Mouse (Mus musculus) kidney, adult 8-10 months (tissue): ENCODE data around the gene Tent5c.
A peak's percentile ranks its signal among the peaks of the same experiment; 100 is the strongest.

ENCODE experiments used
- DNase-seq, 2 experiments: peaks; one replicate each; pipeline ENCODE4 v3.0.0; 2022

The Tent5c gene

GRCm38 (mm10) chr3:100485390-100486132 is 3.6 kb downstream of the Tent5c start:
- DNase-seq, result peak; percentile 26 to 33

GRCm38 (mm10) chr3:100482971-100483610 is 6.0 kb downstream of the Tent5c start:
- no peak for DNase-seq

GRCm38 (mm10) chr3:100482324-100482911 is 6.7 kb downstream of the Tent5c start:
- no peak for DNase-seq

GRCm38 (mm10) chr3:100480251-100481005 is 8.7 kb downstream of the Tent5c start:
- no peak for DNase-seq

- DNase-seq, result no peak
Measured at GRCm38 (mm10) chr3:100474950-100475472, 14.1 kb downstream of the Tent5c start.

- DNase-seq, result no peak
Measured at GRCm38 (mm10) chr3:100474536-100474935, 14.6 kb downstream of the Tent5c start.

GRCm38 (mm10) chr3:100473146-100473545 is 16.0 kb downstream of the Tent5c start:
- no peak for DNase-seq

- DNase-seq, result no peak
Measured at GRCm38 (mm10) chr3:100470902-100471301, 18.2 kb downstream of the Tent5c start.

- DNase-seq, result no peak
Measured at GRCm38 (mm10) chr3:100470101-100470500, 19.0 kb downstream of the Tent5c start.

- DNase-seq, result no peak
Measured at GRCm38 (mm10) chr3:100466551-100466950, 22.6 kb downstream of the Tent5c start.

- peak; percentile 30 to 58 for DNase-seq
Measured at GRCm38 (mm10) chr3:100464596-100464995, 24.5 kb downstream of the Tent5c start.

GRCm38 (mm10) chr3:100463959-100464265 is 25.2 kb downstream of the Tent5c start:
- DNase-seq, result no peak

- no peak for DNase-seq
Measured at GRCm38 (mm10) chr3:100463160-100463958, 25.8 kb downstream of the Tent5c start.

GRCm38 (mm10) chr3:100462235-100463083 is 26.7 kb downstream of the Tent5c start:
- DNase-seq, result peak; percentile 65 to 71

GRCm38 (mm10) chr3:100460510-100460909 is 28.6 kb downstream of the Tent5c start:
- no peak for DNase-seq

GRCm38 (mm10) chr3:100443798-100444500 is 45.2 kb downstream of the Tent5c start:
- DNase-seq, result no peak

GRCm38 (mm10) chr3:100442499-100442898 is 46.6 kb downstream of the Tent5c start:
- no peak for DNase-seq

- peak in 1 of 2 experiments; percentile 33 for DNase-seq
Measured at GRCm38 (mm10) chr3:100440754-100441153, 48.4 kb downstream of the Tent5c start.

- DNase-seq, result no peak
Measured at GRCm38 (mm10) chr3:100440009-100440408, 49.1 kb downstream of the Tent5c start.

GRCm38 (mm10) chr3:100439088-100439487 is 50.0 kb downstream of the Tent5c start:
- no peak for DNase-seq
